In genomic region chr12:41097406-41097805, GRCm38 (mm10) we compare ENCODE assay signal across 9 mouse cellular contexts.
DNase-seq lines count a peak whose midpoint lies in the region; ATAC-seq and TF ChIP-seq lines count a peak whose summit lies in the region.
"Had no signal": no experiment of that assay in that cellular context is flagged by ENCODE, and none has a peak within 500 bp of the region (broad histone marks: within the 10 kb centered on the region; RNA-seq: fewer than 3 reads in every experiment).

No protein-coding gene starts in this region.

- no peaks in the 10 kb centered on the region for H3K27me3 ChIP-seq in forebrain, embryonic 11.5 days (ENCODE audit: control insufficient read depth, insufficient read depth, low read length)
- H3K27me3 ChIP-seq in forebrain, embryonic 15.5 days, result no peaks in the 10 kb centered on the region
- H3K27me3 ChIP-seq in small intestine, adult 2 months (ENCODE audit: control insufficient read depth, insufficient read depth, low read length), result no peaks in the 10 kb centered on the region
- H3K27me3 ChIP-seq: limb, embryonic 12.5 days had no signal

- no peaks in the 10 kb centered on the region for H3K9me3 ChIP-seq in forebrain, embryonic 11.5 days (ENCODE audit: control insufficient read depth, low read length)
- no peaks in the 10 kb centered on the region for H3K9me3 ChIP-seq in forebrain, embryonic 15.5 days
- H3K9me3 ChIP-seq: limb, embryonic 12.5 days had no signal

- H3K9ac ChIP-seq in forebrain, embryonic 11.5 days (ENCODE audit: low read length), result no peak overlapping the region
- no peak overlapping the region for H3K9ac ChIP-seq in forebrain, embryonic 15.5 days (replicated peaks)
- H3K9ac ChIP-seq: limb, embryonic 12.5 days had no signal

- H3K36me3 ChIP-seq in forebrain, embryonic 11.5 days (ENCODE audit: control insufficient read depth, insufficient read depth, low read length), result no peaks in the 10 kb centered on the region
- no peaks in the 10 kb centered on the region for H3K36me3 ChIP-seq in forebrain, embryonic 15.5 days
- no peaks in the 10 kb centered on the region for H3K36me3 ChIP-seq in small intestine, adult 2 months (ENCODE audit: control insufficient read depth, insufficient read depth, low read length)
- H3K36me3 ChIP-seq: limb, embryonic 12.5 days had no signal

- no peak overlapping the region for H3K4me3 ChIP-seq in forebrain, embryonic 11.5 days (ENCODE audit: low read depth, low read length)
- H3K4me3 ChIP-seq in forebrain, embryonic 15.5 days, result no peak overlapping the region
- no peak overlapping the region for H3K4me3 ChIP-seq in small intestine, adult 2 months (ENCODE audit: low read depth, low read length)
- H3K4me3 ChIP-seq: limb, embryonic 12.5 days had no signal

- DNase-seq in forebrain, embryonic 11.5 days (ENCODE audit: low spot score), result peak; percentile 55
- peak; percentile 14 for DNase-seq in right cerebral cortex, postnatal 14 days
- DNase-seq in right cerebral cortex, adult 18-20 months, result no peak
- DNase-seq in embryo, embryonic 9.5 days (ENCODE audit: extremely low spot score), result peak; percentile 17
- peak; percentile 62 to 65 for DNase-seq in kidney, postnatal 4 days
- no peak for DNase-seq in urinary bladder, adult 2 months (ENCODE audit: low spot score)

- H3K4me1 ChIP-seq in forebrain, embryonic 11.5 days (replicated peaks; ENCODE audit: control insufficient read depth, insufficient read depth, low read length), result no peaks in the 10 kb centered on the region
- no peaks in the 10 kb centered on the region for H3K4me1 ChIP-seq in forebrain, embryonic 15.5 days
- H3K4me1 ChIP-seq in small intestine, adult 2 months (ENCODE audit: control insufficient read depth, insufficient read depth, insufficient read length, low read length), result peaks cover 4% of the 10 kb centered on the region; the same call in 1 of the 2 replicates
- H3K4me1 ChIP-seq: limb, embryonic 12.5 days had no signal

- H3K27ac ChIP-seq in forebrain, embryonic 11.5 days (ENCODE audit: low read depth, low read length), result no peak overlapping the region
- no peak overlapping the region for H3K27ac ChIP-seq in forebrain, embryonic 15.5 days (replicated peaks)
- H3K27ac ChIP-seq in small intestine, adult 2 months (ENCODE audit: insufficient read depth, low read depth, low read length), result no peak overlapping the region
- H3K27ac ChIP-seq: limb, embryonic 12.5 days had no signal

- no peak for TF ChIP-seq POLR2A in small intestine, adult 2 months (IDR thresholded peaks at IDR 0.05; ENCODE audit: low read depth, low read length)

- peak; percentile 90 for TF ChIP-seq CTCF in small intestine, adult 2 months (IDR thresholded peaks at IDR 0.05; ENCODE audit: extremely low read depth, insufficient read length, insufficient replicate concordance, low read depth, low read length)

- H3K4me2 ChIP-seq in forebrain, embryonic 11.5 days (ENCODE audit: low read depth, low read length, severe bottlenecking), result no peak overlapping the region
- H3K4me2 ChIP-seq in forebrain, embryonic 15.5 days (replicated peaks), result no peak overlapping the region
- H3K4me2 ChIP-seq: limb, embryonic 12.5 days had no signal

- ATAC-seq in forebrain, embryonic 11.5 days (replicated peaks; ENCODE audit: low FRiP score), result no peak
- ATAC-seq in forebrain, embryonic 15.5 days (replicated peaks), result no peak

- WGBS in forebrain, embryonic 11.5 days, result 49% methylated on average over 5 of the region's 5 CpGs
- 56% methylated on average over 5 of the region's 5 CpGs for WGBS in forebrain, embryonic 15.5 days
- WGBS in small intestine, adult 2 months, result 44% methylated on average over 5 of the region's 5 CpGs

Comparison
In these comparisons a context has a peak if more than half of its experiments do, and no peak if none do; other contexts are left out.
1. DNase-seq: peak in forebrain, embryonic 11.5 days (single experiment), right cerebral cortex, postnatal 14 days (single experiment), embryo, embryonic 9.5 days (single experiment) and kidney, postnatal 4 days (2 of 2); none in right cerebral cortex, adult 18-20 months (single experiment) and urinary bladder, adult 2 months (single experiment).